Comparison of ENCODE assay signal across 13 mouse cellular contexts in the genomic region with DNA sequence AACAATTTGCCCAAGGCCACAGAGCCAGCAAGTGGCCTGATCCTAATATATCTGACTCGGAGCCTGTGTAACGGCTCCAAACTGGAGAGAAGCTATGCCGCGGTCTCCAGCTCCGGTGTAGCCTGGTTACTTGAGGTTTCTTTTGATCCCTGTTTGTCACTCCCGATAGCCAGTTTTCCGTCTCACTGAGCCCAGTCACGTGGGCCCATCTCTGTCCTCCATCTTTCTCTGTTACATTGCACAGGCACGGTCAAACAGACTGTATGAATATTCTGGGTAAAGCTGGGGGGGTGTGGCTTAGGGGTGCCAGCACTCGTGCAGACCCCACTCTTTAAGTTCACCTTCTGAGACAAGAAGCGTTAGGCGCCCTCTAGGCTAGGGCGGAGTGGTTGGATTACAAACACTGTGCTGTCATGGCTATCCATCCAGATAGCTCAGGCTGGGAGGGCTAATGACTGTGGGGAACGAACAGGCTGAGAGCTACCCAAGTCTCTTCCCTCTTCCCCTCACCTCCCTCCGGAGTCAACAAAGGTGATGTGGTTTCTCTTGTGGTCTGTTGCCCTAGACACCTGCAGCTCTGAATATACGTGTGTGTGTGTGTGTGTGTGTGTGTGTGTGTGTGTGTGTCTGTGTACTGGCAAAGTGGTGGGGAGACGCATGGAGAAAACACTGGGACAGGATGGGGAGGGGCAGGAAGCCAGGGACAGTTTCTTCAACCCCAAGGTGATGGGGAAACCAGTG. TPM values are rescaled to one million over a fixed set of nuclear protein-coding genes. Genes with fewer than 3 reads are reported as not detected.
DNase-seq lines count a peak whose midpoint lies in the region; ATAC-seq and TF ChIP-seq lines count a peak whose summit lies in the region.
"Had no signal": no experiment of that assay in that cellular context is flagged by ENCODE, and none has a peak within 500 bp of the region (broad histone marks: within the 10 kb centered on the region; RNA-seq: fewer than 3 reads in every experiment).

No protein-coding gene starts in this region.

- peaks cover 41% of the 10 kb centered on the region for H3K4me1 ChIP-seq in heart, adult 2 months (ENCODE audit: control insufficient read depth, insufficient read depth, low read length)
- peaks cover 38% of the 10 kb centered on the region for H3K4me1 ChIP-seq in lung, embryonic 14.5 days (ENCODE audit: insufficient read depth)
- peaks cover 46% of the 10 kb centered on the region for H3K4me1 ChIP-seq in lung, adult 2 months (ENCODE audit: control insufficient read depth, insufficient read depth, low read length)
- peaks cover 38% of the 10 kb centered on the region for H3K4me1 ChIP-seq in liver, postnatal 0 days (ENCODE audit: insufficient read depth)

- no peaks in the 10 kb centered on the region for H3K79me2 ChIP-seq in heart, adult 2 months (replicated peaks; ENCODE audit: control insufficient read depth, insufficient read depth, low read length)

- H3K9ac ChIP-seq in heart, adult 2 months (ENCODE audit: low read depth, low read length): no peak overlapping the region
- no peak overlapping the region for H3K9ac ChIP-seq in lung, embryonic 14.5 days
- H3K9ac ChIP-seq in liver, postnatal 0 days (replicated peaks): no peak overlapping the region
- H3K9ac ChIP-seq: liver, embryonic 12.5 days had no signal

- peak overlapping the region; percentile 56 for H3K27ac ChIP-seq in heart, adult 2 months
- H3K27ac ChIP-seq in lung, embryonic 14.5 days (ENCODE audit: low read depth): peak overlapping the region; percentile 15; the same call in 1 of the 2 replicates
- no peak overlapping the region for H3K27ac ChIP-seq in liver, postnatal 0 days (ENCODE audit: low read depth)
- H3K27ac ChIP-seq: liver, embryonic 12.5 days had no signal

- no peak for TF ChIP-seq CTCF in heart, adult 2 months (IDR thresholded peaks at IDR 0.05)
- TF ChIP-seq CTCF in lung, embryonic 14.5 days (IDR thresholded peaks at IDR 0.05; ENCODE audit: low read depth): no peak
- TF ChIP-seq CTCF in lung, adult 2 months (IDR thresholded peaks at IDR 0.05; ENCODE audit: insufficient read depth, low read length): no peak
- TF ChIP-seq CTCF in liver, postnatal 0 days (IDR thresholded peaks at IDR 0.05; ENCODE audit: low read depth): no peak

- H3K4me3 ChIP-seq in heart, adult 2 months: no peak overlapping the region
- H3K4me3 ChIP-seq in lung, embryonic 14.5 days (ENCODE audit: low read depth, low read length): no peak overlapping the region
- H3K4me3 ChIP-seq in lung, adult 2 months (replicated peaks; ENCODE audit: extremely low read depth, low read depth, low read length): no peak overlapping the region
- no peak overlapping the region for H3K4me3 ChIP-seq in liver, postnatal 0 days (ENCODE audit: low read depth, low read length)
- H3K4me3 ChIP-seq: liver, embryonic 12.5 days had no signal

- DNase-seq in heart, adult 2 months: peak in 1 of 2 experiments; percentile 10
- no peak for DNase-seq in heart, adult 9 months (ENCODE audit: low spot score in 2 of 2)
- no peak for DNase-seq in lung, embryonic 14.5 days
- DNase-seq in lung, adult 2 months: no peak
- DNase-seq in thymus, postnatal 14 days: peak; percentile 87
- DNase-seq in liver, postnatal 0 days: no peak
- DNase-seq: B cell, adult 2 months; cerebellum, adult 9-11 months; kidney, adult 9 months; right cerebral cortex, adult 18-20 months had no signal

- no peak for TF ChIP-seq EP300 in heart, adult 2 months (IDR thresholded peaks at IDR 0.05; ENCODE audit: insufficient read depth, low read depth, low read length)
- TF ChIP-seq EP300 in liver, postnatal 0 days (IDR thresholded peaks at IDR 0.05; ENCODE audit: low read depth): no peak

- ATAC-seq in lung, embryonic 14.5 days (ENCODE audit: insufficient read depth): no peak
- peak; percentile 41 for ATAC-seq in activated CD4-positive, CD25-positive, alpha-beta regulatory T cell, adult 4 months
- no peak for ATAC-seq in erythroblast, adult 5-6 weeks (replicated peaks; ENCODE audit: low FRiP score, poor library complexity, severe bottlenecking)
- ATAC-seq in liver, postnatal 0 days: no peak
- ATAC-seq: liver, embryonic 12.5 days had no signal

- H3K27me3 ChIP-seq in heart, adult 2 months (ENCODE audit: control insufficient read depth, insufficient read depth, low read length): no peaks in the 10 kb centered on the region
- H3K27me3 ChIP-seq in lung, embryonic 14.5 days (ENCODE audit: insufficient read depth, low read length): no peaks in the 10 kb centered on the region
- 0 out of 2 replicates have a peak, but pooled peaks cover 9% of the 10 kb centered on the region for H3K27me3 ChIP-seq in liver, postnatal 0 days (ENCODE audit: insufficient read depth, low read length)

- intact Hi-C loops in heart, adult 2 months (cut with DNase I): no loop called here

- peaks cover 4% of the 10 kb centered on the region for H3K36me3 ChIP-seq in heart, adult 2 months (ENCODE audit: control insufficient read depth, insufficient read depth, low read length)
- no peaks in the 10 kb centered on the region for H3K36me3 ChIP-seq in lung, embryonic 14.5 days (ENCODE audit: insufficient read depth)
- H3K36me3 ChIP-seq in liver, postnatal 0 days (replicated peaks; ENCODE audit: insufficient read depth, low read length): no peaks in the 10 kb centered on the region
- H3K36me3 ChIP-seq: liver, embryonic 12.5 days had no signal

- WGBS in heart, adult 2 months: 76% methylated on average over 17 of the region's 17 CpGs
- 43% methylated on average over 17 of the region's 17 CpGs for WGBS in lung, embryonic 14.5 days
- WGBS in lung, adult 2 months: 63% methylated on average over 17 of the region's 17 CpGs
- WGBS in liver, postnatal 0 days (ENCODE audit: insufficient replicate concordance): 62% methylated on average over 17 of the region's 17 CpGs

- TF ChIP-seq POLR2A in heart, adult 2 months (IDR thresholded peaks at IDR 0.05; ENCODE audit: insufficient read depth, low read depth, low read length): no peak
- no peak for TF ChIP-seq POLR2A in lung, adult 2 months (IDR thresholded peaks at IDR 0.05; ENCODE audit: borderline replicate concordance, extremely low read depth, low read depth, low read length)

- H3K4me2 ChIP-seq in lung, embryonic 14.5 days: no peak overlapping the region
- no peak overlapping the region for H3K4me2 ChIP-seq in liver, postnatal 0 days (ENCODE audit: low read depth, low read length)
- H3K4me2 ChIP-seq: liver, embryonic 12.5 days had no signal

- H3K9me3 ChIP-seq in lung, embryonic 14.5 days (ENCODE audit: low read depth, low read length): no peaks in the 10 kb centered on the region
- H3K9me3 ChIP-seq in liver, postnatal 0 days (ENCODE audit: low read length): no peaks in the 10 kb centered on the region
- H3K9me3 ChIP-seq: liver, embryonic 12.5 days had no signal

RNA-seq across cellular contexts. Expression of a gene that starts 8.0 kb away (rescaled TPM):
- 10 to 100 TPM; 23.7 to 25.7 TPM for total RNA-seq in heart, adult 2 months (2021)
- polyA plus RNA-seq in heart, adult 2 months (2012; rRNA removed): 54.9 and 61.8 TPM in 2 replicates
- polyA plus RNA-seq in lung, embryonic 14.5 days (2014; fragmentation: Nextera tagmentation; extraction: Ambion mirVana): 43.8 and 51.2 TPM in 2 replicates
- polyA plus RNA-seq in lung, adult 2 months (2012; rRNA removed): 254 and 294 TPM in 2 replicates
- 10 to 100 TPM; 58.8 to 69.5 TPM for polyA plus RNA-seq in activated CD4-positive, CD25-positive, alpha-beta regulatory T cell, adult 4 months (2017; shearing (Covaris generic))
- 3.5 and 7.7 TPM in 2 replicates for total RNA-seq in erythroblast, adult 5-6 weeks (2015; ENCODE audit: low replicate concordance)
- 1.1 and 3.8 TPM in 2 replicates for total RNA-seq in erythroblast, adult 5-6 weeks (2017; ENCODE audit: low replicate concordance)
- 5.3 TPM in 2 replicates for polyA plus RNA-seq in liver, postnatal 0 days (2015; fragmentation: Nextera tagmentation; extraction: Ambion mirVana)

RNA-seq across cellular contexts. Expression of a gene that starts 58.0 kb away (rescaled TPM):
- total RNA-seq in heart, adult 2 months (2021): 10 to 100 TPM; 72.7 to 73.0 TPM
- polyA plus RNA-seq in heart, adult 2 months (2012; rRNA removed): 82.8 and 85.3 TPM in 2 replicates
- polyA plus RNA-seq in lung, embryonic 14.5 days (2014; fragmentation: Nextera tagmentation; extraction: Ambion mirVana): 25.3 and 32.7 TPM in 2 replicates
- polyA plus RNA-seq in lung, adult 2 months (2012; rRNA removed): 158 and 174 TPM in 2 replicates
- polyA plus RNA-seq in activated CD4-positive, CD25-positive, alpha-beta regulatory T cell, adult 4 months (2017; shearing (Covaris generic)): 10 to 100 TPM; 23.6 to 29.0 TPM
- 187 and 225 TPM in 2 replicates for total RNA-seq in erythroblast, adult 5-6 weeks (2015; ENCODE audit: low replicate concordance)
- total RNA-seq in erythroblast, adult 5-6 weeks (2017; ENCODE audit: low replicate concordance): 172 and 185 TPM in 2 replicates
- 59.0 and 61.1 TPM in 2 replicates for polyA plus RNA-seq in liver, postnatal 0 days (2015; fragmentation: Nextera tagmentation; extraction: Ambion mirVana)
